Mouse (Mus musculus): ENCODE results near the gene Styk1. TPM values are rescaled to one million over a fixed set of nuclear protein-coding genes. Genes with fewer than 3 reads are reported as not detected.

Gene Styk1
- polyA plus RNA-seq (2014; fragmentation: Nextera tagmentation; extraction: Ambion mirVana), result 0.91 and 1.4 TPM in 2 replicates

GRCm38 (mm10) chr6:131353352-131353919, at the start of gene Styk1:
Styk1 (minus strand) TSS chr6:131353597.
- 3% methylated on average over 16 of the region's 16 CpGs for WGBS
- DNase-seq (ENCODE audit: low spot score) (peak; percentile 87), ATAC-seq (replicated peaks; ENCODE audit: low FRiP score) (peak; percentile 82)
- peak within 1 kb of the TSS; percentile 24 for H3K4me3 ChIP-seq (ENCODE audit: low read depth, low read length)
- no peak within 1 kb of the TSS for H3K27ac ChIP-seq (ENCODE audit: low read depth, low read length)
- peak within 1 kb of the TSS; percentile 54 for H3K4me2 ChIP-seq (ENCODE audit: low read depth, low read length, severe bottlenecking)
- H3K9ac ChIP-seq (ENCODE audit: low read length), result peak within 1 kb of the TSS; percentile 48
- no peaks in the 10 kb centered on the region for H3K9me3 ChIP-seq (ENCODE audit: control insufficient read depth, low read length)
- H3K36me3 ChIP-seq (ENCODE audit: control insufficient read depth, insufficient read depth, low read length), result no peaks in the 10 kb centered on the region
- H3K27me3 ChIP-seq (ENCODE audit: control insufficient read depth, insufficient read depth, low read length), result no peaks in the 10 kb centered on the region
- no peaks in the 10 kb centered on the region for H3K4me1 ChIP-seq (replicated peaks; ENCODE audit: control insufficient read depth, insufficient read depth, low read length)

- 72% methylated on average over 2 of the region's 2 CpGs for WGBS
- H3K27me3 ChIP-seq (ENCODE audit: control insufficient read depth, insufficient read depth, low read length), result no peaks in the 10 kb centered on the region
- no peak for ATAC-seq (replicated peaks; ENCODE audit: low FRiP score)
These were observed 49.6 kb upstream of the Styk1 start for GRCm38 (mm10) chr6:131403036-131403435.

GRCm38 (mm10) chr6:131402606-131403005, 49.2 kb upstream of the Styk1 start:
- Histone ChIP-seq H3K4me3 (ENCODE audit: low read depth, low read length) (no peak overlapping the region), H3K36me3 (ENCODE audit: control insufficient read depth, insufficient read depth, low read length) (no peaks in the 10 kb centered on the region), H3K4me1 (replicated peaks; ENCODE audit: control insufficient read depth, insufficient read depth, low read length) (no peaks in the 10 kb centered on the region), H3K4me2 (ENCODE audit: low read depth, low read length, severe bottlenecking) (no peak overlapping the region), H3K9me3 (ENCODE audit: control insufficient read depth, low read length) (no peaks in the 10 kb centered on the region), H3K27me3 (ENCODE audit: control insufficient read depth, insufficient read depth, low read length) (no peaks in the 10 kb centered on the region), H3K9ac (ENCODE audit: low read length) (no peak overlapping the region), H3K27ac (ENCODE audit: low read depth, low read length) (no peak overlapping the region)
- ATAC-seq (replicated peaks; ENCODE audit: low FRiP score), result no peak
- no peak for DNase-seq (ENCODE audit: low spot score)

More at GRCm38 (mm10) chr6:131403036-131403435, 49.6 kb upstream of the Styk1 start:
- no peak overlapping the region for H3K27ac ChIP-seq (ENCODE audit: low read depth, low read length)
- H3K4me1 ChIP-seq (replicated peaks; ENCODE audit: control insufficient read depth, insufficient read depth, low read length), result no peaks in the 10 kb centered on the region
- H3K4me3 ChIP-seq (ENCODE audit: low read depth, low read length), result no peak overlapping the region
- H3K36me3 ChIP-seq (ENCODE audit: control insufficient read depth, insufficient read depth, low read length), result no peaks in the 10 kb centered on the region
- H3K4me2 ChIP-seq (ENCODE audit: low read depth, low read length, severe bottlenecking), result no peak overlapping the region
- DNase-seq (ENCODE audit: low spot score), result no peak
- no peak overlapping the region for H3K9ac ChIP-seq (ENCODE audit: low read length)
- H3K9me3 ChIP-seq (ENCODE audit: control insufficient read depth, low read length), result no peaks in the 10 kb centered on the region

- WGBS, result 87% methylated on average over 2 of the region's 2 CpGs
- no peak overlapping the region for H3K27ac ChIP-seq (ENCODE audit: low read depth, low read length)
- no peaks in the 10 kb centered on the region for H3K9me3 ChIP-seq (ENCODE audit: control insufficient read depth, low read length)
- DNase-seq (ENCODE audit: low spot score) (no peak), ATAC-seq (replicated peaks; ENCODE audit: low FRiP score) (no peak)
- H3K4me3 ChIP-seq (ENCODE audit: low read depth, low read length), result no peak overlapping the region
- H3K27me3 ChIP-seq (ENCODE audit: control insufficient read depth, insufficient read depth, low read length), result no peaks in the 10 kb centered on the region
- no peaks in the 10 kb centered on the region for H3K36me3 ChIP-seq (ENCODE audit: control insufficient read depth, insufficient read depth, low read length)
- no peak overlapping the region for H3K4me2 ChIP-seq (ENCODE audit: low read depth, low read length, severe bottlenecking)
- no peaks in the 10 kb centered on the region for H3K4me1 ChIP-seq (replicated peaks; ENCODE audit: control insufficient read depth, insufficient read depth, low read length)
- H3K9ac ChIP-seq (ENCODE audit: low read length), result no peak overlapping the region
These were observed 47.9 kb upstream of the Styk1 start for GRCm38 (mm10) chr6:131401259-131401658.

- ATAC-seq (replicated peaks; ENCODE audit: low FRiP score), result no peak
- 74% methylated on average over 1 of the region's 1 CpGs for WGBS
- Histone ChIP-seq H3K9ac (ENCODE audit: low read length) (no peak overlapping the region), H3K9me3 (ENCODE audit: control insufficient read depth, low read length) (no peaks in the 10 kb centered on the region), H3K4me1 (replicated peaks; ENCODE audit: control insufficient read depth, insufficient read depth, low read length) (no peaks in the 10 kb centered on the region), H3K27me3 (ENCODE audit: control insufficient read depth, insufficient read depth, low read length) (no peaks in the 10 kb centered on the region), H3K4me2 (ENCODE audit: low read depth, low read length, severe bottlenecking) (no peak overlapping the region), H3K4me3 (ENCODE audit: low read depth, low read length) (no peak overlapping the region), H3K36me3 (ENCODE audit: control insufficient read depth, insufficient read depth, low read length) (no peaks in the 10 kb centered on the region), H3K27ac (ENCODE audit: low read depth, low read length) (no peak overlapping the region)
- no peak for DNase-seq (ENCODE audit: low spot score)
These were observed 43.3 kb upstream of the Styk1 start for GRCm38 (mm10) chr6:131396650-131397049.

- H3K4me2 ChIP-seq (ENCODE audit: low read depth, low read length, severe bottlenecking), result no peak overlapping the region
- no peak overlapping the region for H3K27ac ChIP-seq (ENCODE audit: low read depth, low read length)
- no peaks in the 10 kb centered on the region; the same call in 1 of the 2 replicates for H3K27me3 ChIP-seq (ENCODE audit: control insufficient read depth, insufficient read depth, low read length)
- no peak overlapping the region for H3K9ac ChIP-seq (ENCODE audit: low read length)
- no peaks in the 10 kb centered on the region for H3K36me3 ChIP-seq (ENCODE audit: control insufficient read depth, insufficient read depth, low read length)
- H3K4me1 ChIP-seq (replicated peaks; ENCODE audit: control insufficient read depth, insufficient read depth, low read length), result no peaks in the 10 kb centered on the region
- 74% methylated on average over 4 of the region's 4 CpGs for WGBS
- DNase-seq (ENCODE audit: low spot score) (no peak), ATAC-seq (replicated peaks; ENCODE audit: low FRiP score) (no peak)
- H3K9me3 ChIP-seq (ENCODE audit: control insufficient read depth, low read length), result no peaks in the 10 kb centered on the region
- no peak overlapping the region for H3K4me3 ChIP-seq (ENCODE audit: low read depth, low read length)
These were observed 40.7 kb upstream of the Styk1 start for GRCm38 (mm10) chr6:131393873-131394660.

GRCm38 (mm10) chr6:131388040-131389021, 34.9 kb upstream of the Styk1 start, which contains the start of gene Ybx3:
Ybx3 (minus strand) TSS chr6:131388476.
- Histone ChIP-seq H3K36me3 (ENCODE audit: control insufficient read depth, insufficient read depth, low read length) (no peaks in the 10 kb centered on the region), H3K27me3 (ENCODE audit: control insufficient read depth, insufficient read depth, low read length) (no peaks in the 10 kb centered on the region; the same call in 1 of the 2 replicates), H3K4me3 (ENCODE audit: low read depth, low read length) (peak within 1 kb of the TSS; percentile 86), H3K4me1 (replicated peaks; ENCODE audit: control insufficient read depth, insufficient read depth, low read length) (peaks cover 3% of the 10 kb centered on the region; the same call in 1 of the 2 replicates), H3K9me3 (ENCODE audit: control insufficient read depth, low read length) (no peaks in the 10 kb centered on the region), H3K4me2 (ENCODE audit: low read depth, low read length, severe bottlenecking) (peak within 1 kb of the TSS; percentile 73), H3K9ac (ENCODE audit: low read length) (peak within 1 kb of the TSS; percentile 86), H3K27ac (ENCODE audit: low read depth, low read length) (peak within 1 kb of the TSS; percentile 66; the same call in 1 of the 2 replicates)
- under 1% methylated on average over 92 of the region's 107 CpGs for WGBS
- ATAC-seq (replicated peaks; ENCODE audit: low FRiP score), result peak; percentile 91
- DNase-seq (ENCODE audit: low spot score), result peak; percentile 89

Data from forebrain, embryonic 11.5 days (tissue).